Mouse (Mus musculus) ES-Bruce4 (cell line): ENCODE measurements around the gene Fads6. TPM values are rescaled to one million over a fixed set of nuclear protein-coding genes. Genes with fewer than 3 reads are reported as not detected.
A peak's percentile ranks its signal among the peaks of the same experiment; 100 is the strongest.

Source experiments
- H3K27ac ChIP-seq: 2 replicates; pipeline ENCODE4 v1.5.1; 2012; ENCODE audit warnings: low read length, inconsistent platforms; ENCODE audit not compliant: insufficient read depth
- H3K27me3 ChIP-seq: 2 replicates; pipeline ENCODE4 v1.6.1; 2012; ENCODE audit warnings: mild to moderate bottlenecking, low read length, inconsistent platforms; ENCODE audit not compliant: control insufficient read depth, poor library complexity, insufficient read depth, severe bottlenecking
- H3K36me3 ChIP-seq: 2 replicates; pipeline ENCODE4 v1.6.1; 2012; ENCODE audit warnings: inconsistent platforms, mild to moderate bottlenecking, low read length, moderate library complexity; ENCODE audit not compliant: control insufficient read depth, poor library complexity, insufficient read depth, severe bottlenecking
- H3K4me1 ChIP-seq: one replicate; pipeline ENCODE4 v1.8.1; 2011; ENCODE audit warnings: low read length; ENCODE audit not compliant: control insufficient read depth, insufficient read depth
- H3K4me3 ChIP-seq: 2 replicates; pipeline ENCODE4 v1.5.1; 2011; ENCODE audit warnings: low read depth, mild to moderate bottlenecking, low read length
- H3K9ac ChIP-seq: 2 replicates; pipeline ENCODE4 v1.6.1; 2012; ENCODE audit warnings: low read depth, mild to moderate bottlenecking, inconsistent platforms; ENCODE audit not compliant: poor library complexity, severe bottlenecking
- H3K9me3 ChIP-seq: replicated peaks from 2 replicates; pipeline ENCODE4 v1.6.1; 2012; ENCODE audit warnings: mild to moderate bottlenecking, low read length, inconsistent platforms; ENCODE audit not compliant: control insufficient read depth, poor library complexity, insufficient read depth, severe bottlenecking
- CTCF ChIP-seq: IDR thresholded peaks from one replicate; pipeline ENCODE4 v1.8.1; 2011; ENCODE audit warnings: low read depth, low read length
- EP300 ChIP-seq: IDR thresholded peaks from 2 replicates; pipeline ENCODE4 v1.6.1; 2011; ENCODE audit warnings: low read depth, low read length; ENCODE audit not compliant: insufficient read depth
- POLR2A ChIP-seq: IDR thresholded peaks from one replicate; pipeline ENCODE4 v1.8.1; 2011; ENCODE audit warnings: low read length; ENCODE audit not compliant: insufficient read depth
- polyA plus RNA-seq: library from polyadenylated mRNA; stranded (reverse); fragments of >200 nt; gene quantifications from 2 replicates; pipeline ENCODE4 v1.2.4, GENCODE M21; 2011; ENCODE audit warnings: low read depth; ENCODE audit not compliant: missing spikeins, insufficient read depth, insufficient read length

Fads6 gene
- polyA plus RNA-seq, 1 experiment = 6.7 TPM

GRCm38 (mm10) chr11:115264136-115264861, 33.2 kb downstream of the Fads6 start:
- Histone ChIP-seq H3K9ac (no peak overlapping the region), H3K4me3 (no peak overlapping the region), H3K4me1 (no peaks in the 10 kb centered on the region), H3K9me3 (no peaks in the 10 kb centered on the region), H3K36me3 (no peaks in the 10 kb centered on the region), H3K27ac (no peak overlapping the region), H3K27me3 (peaks cover 7% of the 10 kb centered on the region)
- TF ChIP-seq CTCF (no peak), EP300 (no peak), POLR2A (no peak)

- Histone ChIP-seq H3K9ac (no peak overlapping the region), H3K36me3 (no peaks in the 10 kb centered on the region), H3K27me3 (peaks cover 7% of the 10 kb centered on the region), H3K4me1 (no peaks in the 10 kb centered on the region), H3K27ac (no peak overlapping the region), H3K4me3 (no peak overlapping the region), H3K9me3 (no peaks in the 10 kb centered on the region)
- TF ChIP-seq CTCF (no peak), POLR2A (no peak), EP300 (no peak)
Measured at GRCm38 (mm10) chr11:115262954-115263353, 34.5 kb downstream of the Fads6 start.

GRCm38 (mm10) chr11:115259134-115259533, 38.3 kb downstream of the Fads6 start:
- H3K9ac ChIP-seq = no peak overlapping the region
- no peaks in the 10 kb centered on the region for H3K4me1 ChIP-seq
- H3K36me3 ChIP-seq = no peaks in the 10 kb centered on the region
- no peak overlapping the region for H3K4me3 ChIP-seq
- H3K9me3 ChIP-seq = no peaks in the 10 kb centered on the region
- TF ChIP-seq POLR2A (no peak), CTCF (no peak), EP300 (no peak)
- H3K27ac ChIP-seq = no peak overlapping the region
- H3K27me3 ChIP-seq = no peaks in the 10 kb centered on the region; the same call in 1 of the 2 replicates

GRCm38 (mm10) chr11:115257775-115258510, 39.5 kb downstream of the Fads6 start:
- no peaks in the 10 kb centered on the region; the same call in 1 of the 2 replicates for H3K27me3 ChIP-seq
- no peaks in the 10 kb centered on the region for H3K4me1 ChIP-seq
- H3K9me3 ChIP-seq = no peaks in the 10 kb centered on the region
- H3K36me3 ChIP-seq = no peaks in the 10 kb centered on the region
- H3K27ac ChIP-seq = no peak overlapping the region
- TF ChIP-seq POLR2A (no peak), EP300 (no peak)
- H3K9ac ChIP-seq = no peak overlapping the region
- 0 out of 2 replicates have a peak overlapping the region, but pooled peaks have one; percentile 15 for H3K4me3 ChIP-seq

- no peaks in the 10 kb centered on the region for H3K9me3 ChIP-seq
- TF ChIP-seq POLR2A (no peak), CTCF (no peak), EP300 (no peak)
- H3K27ac ChIP-seq = no peak overlapping the region
- H3K9ac ChIP-seq = no peak overlapping the region
- no peaks in the 10 kb centered on the region; the same call in 1 of the 2 replicates for H3K27me3 ChIP-seq
- peaks cover 12% of the 10 kb centered on the region for H3K4me1 ChIP-seq
- no peaks in the 10 kb centered on the region for H3K36me3 ChIP-seq
- H3K4me3 ChIP-seq = no peak overlapping the region
Measured at GRCm38 (mm10) chr11:115251258-115251657, 46.2 kb downstream of the Fads6 start.

- Histone ChIP-seq H3K9me3 (no peaks in the 10 kb centered on the region), H3K4me1 (peaks cover 13% of the 10 kb centered on the region), H3K9ac (peak overlapping the region; percentile 56), H3K4me3 (peak overlapping the region; percentile 41), H3K36me3 (no peaks in the 10 kb centered on the region), H3K27me3 (no peaks in the 10 kb centered on the region; the same call in 1 of the 2 replicates), H3K27ac (no peak overlapping the region)
- TF ChIP-seq CTCF = no peak
- TF ChIP-seq POLR2A = no peak
- TF ChIP-seq EP300 = no peak
Measured at GRCm38 (mm10) chr11:115250405-115251090, 46.9 kb downstream of the Fads6 start.
